8 mouse cellular contexts compared by ENCODE assay signal in the genomic region with DNA sequence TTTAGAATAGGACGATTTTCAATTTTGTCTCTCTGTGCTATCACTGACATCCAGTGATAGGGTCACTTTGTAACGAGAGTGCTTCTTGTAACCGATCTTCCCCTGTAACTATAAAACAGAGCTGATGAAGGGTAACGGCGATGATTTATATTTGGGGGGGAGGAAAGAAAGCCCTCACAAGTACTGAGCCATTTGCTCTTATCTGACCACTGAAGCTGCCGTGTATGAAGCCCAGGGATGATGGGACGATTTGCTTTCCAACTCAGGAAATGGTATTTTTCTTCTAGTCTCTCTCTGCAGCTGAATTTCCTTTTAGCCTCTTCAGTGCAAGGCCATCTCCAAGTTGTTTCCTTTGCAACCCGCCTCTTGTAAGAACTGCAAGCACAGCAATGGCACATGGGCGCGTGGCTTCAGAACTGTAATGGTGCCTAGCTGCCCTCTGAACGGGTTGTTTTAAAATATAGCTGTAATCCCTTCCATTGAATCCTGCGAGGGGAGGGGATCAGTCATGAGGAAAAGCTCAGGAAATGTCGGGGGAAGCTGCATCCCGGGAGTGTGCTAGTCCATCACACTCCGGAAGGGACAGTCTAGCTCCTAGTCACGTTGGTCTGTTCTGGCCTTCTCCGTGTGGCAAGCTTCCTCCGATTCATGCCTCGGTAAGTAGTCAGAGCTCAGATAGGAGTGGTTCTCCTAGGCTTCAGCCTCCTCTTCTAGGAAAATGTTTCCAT.
DNase-seq lines count a peak whose midpoint lies in the region; ATAC-seq and TF ChIP-seq lines count a peak whose summit lies in the region.

No protein-coding gene starts in this region.

- peaks cover 3% of the 10 kb centered on the region; the same call in 1 of the 2 replicates for H3K4me1 ChIP-seq in hindbrain, embryonic 16.5 days (ENCODE audit: control insufficient read depth, insufficient read depth, low read depth, low read length)
- H3K4me1 ChIP-seq in hindbrain, embryonic 12.5 days = 0 out of 2 replicates have a peak, but pooled peaks cover 3% of the 10 kb centered on the region
- peaks cover 5% of the 10 kb centered on the region; the same call in 1 of the 2 replicates for H3K4me1 ChIP-seq in intestine, embryonic 16.5 days (ENCODE audit: control insufficient read depth, insufficient read depth, low read length)
- peaks cover 5% of the 10 kb centered on the region; the same call in 1 of the 2 replicates for H3K4me1 ChIP-seq in lung, adult 2 months (ENCODE audit: control insufficient read depth, insufficient read depth, low read length)
- no peaks in the 10 kb centered on the region for H3K4me1 ChIP-seq in stomach, embryonic 16.5 days (ENCODE audit: control insufficient read depth, insufficient read depth, low read length)

- WGBS in hindbrain, embryonic 16.5 days = 81% methylated on average over 19 of the region's 19 CpGs
- 84% methylated on average over 19 of the region's 19 CpGs for WGBS in hindbrain, embryonic 12.5 days
- WGBS in intestine, embryonic 16.5 days = 64% methylated on average over 19 of the region's 19 CpGs
- WGBS in lung, adult 2 months = 42% methylated on average over 19 of the region's 19 CpGs
- 51% methylated on average over 19 of the region's 19 CpGs for WGBS in stomach, embryonic 16.5 days

- H3K27ac ChIP-seq in hindbrain, embryonic 16.5 days (ENCODE audit: low read depth, low read length) = no peak overlapping the region
- H3K27ac ChIP-seq in hindbrain, embryonic 12.5 days = no peak overlapping the region
- no peak overlapping the region; the same call in 1 of the 2 replicates for H3K27ac ChIP-seq in intestine, embryonic 16.5 days (ENCODE audit: low read length)
- peak overlapping the region; percentile 56 for H3K27ac ChIP-seq in stomach, embryonic 16.5 days (ENCODE audit: low read length)

- TF ChIP-seq CTCF in lung, adult 2 months (IDR thresholded peaks at IDR 0.05; ENCODE audit: insufficient read depth, low read length) = peak; percentile 13; the same call in 1 of the 2 replicates

- no peak overlapping the region for H3K4me2 ChIP-seq in hindbrain, embryonic 16.5 days (ENCODE audit: low read length)
- no peak overlapping the region for H3K4me2 ChIP-seq in hindbrain, embryonic 12.5 days (replicated peaks)
- H3K4me2 ChIP-seq in intestine, embryonic 16.5 days (ENCODE audit: low read depth, low read length) = 0 out of 2 replicates have a peak overlapping the region, but pooled peaks have one; percentile 8
- H3K4me2 ChIP-seq in stomach, embryonic 16.5 days (ENCODE audit: low read depth, low read length) = no peak overlapping the region

- DNase-seq in lung, adult 2 months = peak; percentile 31
- no peak for DNase-seq in thymus, postnatal 36 days
- DNase-seq in left cerebral cortex, adult 8-10 months (ENCODE audit: low spot score in 2 of 2) = no peak
- no peak for DNase-seq in frontal cortex, postnatal 14 days (ENCODE audit: low spot score in 2 of 2)

- ATAC-seq in hindbrain, embryonic 16.5 days = peak; percentile 6; the same call in 1 of the 2 replicates
- ATAC-seq in hindbrain, embryonic 12.5 days (ENCODE audit: low FRiP score) = no peak
- ATAC-seq in intestine, embryonic 16.5 days = 0 out of 2 replicates have a peak, but pooled peaks have one; percentile 36
- ATAC-seq in stomach, embryonic 16.5 days (ENCODE audit: insufficient read depth, low FRiP score) = peak; percentile 50; the same call in 1 of the 2 replicates

- no peaks in the 10 kb centered on the region for H3K9me3 ChIP-seq in hindbrain, embryonic 16.5 days (ENCODE audit: control insufficient read depth, low read length)
- no peaks in the 10 kb centered on the region for H3K9me3 ChIP-seq in hindbrain, embryonic 12.5 days (replicated peaks)
- no peaks in the 10 kb centered on the region for H3K9me3 ChIP-seq in intestine, embryonic 16.5 days (ENCODE audit: control insufficient read depth, low read length)
- no peaks in the 10 kb centered on the region for H3K9me3 ChIP-seq in stomach, embryonic 16.5 days (replicated peaks; ENCODE audit: control insufficient read depth, low read length)

- peak; percentile 28; the same call in 1 of the 2 replicates for TF ChIP-seq POLR2A in lung, adult 2 months (IDR thresholded peaks at IDR 0.05; ENCODE audit: borderline replicate concordance, extremely low read depth, low read depth, low read length)

- H3K36me3 ChIP-seq in hindbrain, embryonic 16.5 days (ENCODE audit: control insufficient read depth, insufficient read depth, low read length) = no peaks in the 10 kb centered on the region
- H3K36me3 ChIP-seq in hindbrain, embryonic 12.5 days = no peaks in the 10 kb centered on the region
- no peaks in the 10 kb centered on the region for H3K36me3 ChIP-seq in intestine, embryonic 16.5 days (ENCODE audit: control insufficient read depth, insufficient read depth, low read length)
- no peaks in the 10 kb centered on the region for H3K36me3 ChIP-seq in stomach, embryonic 16.5 days (ENCODE audit: control insufficient read depth, insufficient read depth, low read length)

- no peak overlapping the region for H3K4me3 ChIP-seq in hindbrain, embryonic 16.5 days (ENCODE audit: low read length)
- no peak overlapping the region for H3K4me3 ChIP-seq in hindbrain, embryonic 12.5 days
- H3K4me3 ChIP-seq in intestine, embryonic 16.5 days (ENCODE audit: low read length) = no peak overlapping the region
- H3K4me3 ChIP-seq in lung, adult 2 months (replicated peaks; ENCODE audit: extremely low read depth, low read depth, low read length) = peak overlapping the region; percentile 38
- H3K4me3 ChIP-seq in stomach, embryonic 16.5 days (replicated peaks; ENCODE audit: low read length) = no peak overlapping the region

- H3K9ac ChIP-seq in hindbrain, embryonic 16.5 days (ENCODE audit: low read depth, low read length) = no peak overlapping the region
- no peak overlapping the region for H3K9ac ChIP-seq in hindbrain, embryonic 12.5 days
- H3K9ac ChIP-seq in intestine, embryonic 16.5 days (ENCODE audit: low read depth, low read length) = no peak overlapping the region
- H3K9ac ChIP-seq in stomach, embryonic 16.5 days (ENCODE audit: low read length) = no peak overlapping the region

- no peaks in the 10 kb centered on the region for H3K27me3 ChIP-seq in hindbrain, embryonic 16.5 days (replicated peaks; ENCODE audit: control insufficient read depth, insufficient read depth, low read length)
- H3K27me3 ChIP-seq in hindbrain, embryonic 12.5 days = no peaks in the 10 kb centered on the region
- no peaks in the 10 kb centered on the region for H3K27me3 ChIP-seq in intestine, embryonic 16.5 days (replicated peaks; ENCODE audit: control insufficient read depth, insufficient read depth, low read length)
- H3K27me3 ChIP-seq in stomach, embryonic 16.5 days (ENCODE audit: control insufficient read depth, insufficient read depth, low read length) = no peaks in the 10 kb centered on the region
